Mouse (Mus musculus) stomach, postnatal 0 days (tissue): ENCODE measurements at regions not wholly inside any gene's neighbourhood (a gene's known extent, or its start where the extent isn't known, plus 50 kb on each side); places are given as distances from the start of the nearest gene placed in this dataset.

Experiments used
- CTCF ChIP-seq: IDR thresholded peaks from 2 replicates; pipeline ENCODE4 v1.5.1; 2016; ENCODE audit warnings: antibody characterized with exemption, low read depth, mild to moderate bottlenecking, moderate library complexity
- EP300 ChIP-seq: optimal IDR thresholded peaks from 2 replicates; pipeline ENCODE3; 2016; ENCODE audit warnings: antibody characterized with exemption

GRCm38 (mm10) chr17:58820588-58821195 lies 170.5 kb downstream of the Pdzph1 start:
- TF ChIP-seq CTCF (peak; percentile 46), EP300 (no peak)
